Mouse (Mus musculus): ENCODE measurements around the gene Id1. TPM values are rescaled to one million over a fixed set of nuclear protein-coding genes. Genes with fewer than 3 reads are reported as not detected.

The Id1 gene
- polyA plus RNA-seq, 1 experiment from 2014 or later = 35.7 TPM

- peak overlapping the region; percentile 41 for H3K4me3 ChIP-seq (ENCODE audit: low read depth, low read length)
- H3K36me3 ChIP-seq (ENCODE audit: control insufficient read depth, insufficient read depth, low read length) = no peaks in the 10 kb centered on the region
- peak overlapping the region; percentile 4 for H3K9ac ChIP-seq (ENCODE audit: low read depth, low read length)
- no peak for ATAC-seq
- peak overlapping the region; percentile 75 for H3K4me2 ChIP-seq (ENCODE audit: low read length)
- peaks cover 37% of the 10 kb centered on the region for H3K4me1 ChIP-seq (ENCODE audit: control insufficient read depth, insufficient read depth, low read length)
- WGBS = 15% methylated on average over 10 of the region's 10 CpGs
- peak overlapping the region; percentile 54 for H3K27ac ChIP-seq (ENCODE audit: low read length)
- H3K9me3 ChIP-seq (replicated peaks; ENCODE audit: control insufficient read depth, low read length, poor library complexity, severe bottlenecking) = no peaks in the 10 kb centered on the region
- H3K27me3 ChIP-seq (ENCODE audit: control insufficient read depth, insufficient read depth, low read depth, low read length) = no peaks in the 10 kb centered on the region; the same call in 1 of the 2 replicates
Observed at GRCm38 (mm10) chr2:152737306-152738221, 1.5 kb downstream of the Id1 start.

GRCm38 (mm10) chr2:152738341-152738740 lies 2.3 kb downstream of the Id1 start:
- no peaks in the 10 kb centered on the region; the same call in 1 of the 2 replicates for H3K27me3 ChIP-seq (ENCODE audit: control insufficient read depth, insufficient read depth, low read depth, low read length)
- no peak overlapping the region for H3K9ac ChIP-seq (ENCODE audit: low read depth, low read length)
- WGBS = 45% methylated on average over 2 of the region's 2 CpGs
- H3K9me3 ChIP-seq (replicated peaks; ENCODE audit: control insufficient read depth, low read length, poor library complexity, severe bottlenecking) = no peaks in the 10 kb centered on the region
- ATAC-seq = no peak
- H3K27ac ChIP-seq (ENCODE audit: low read length) = peak overlapping the region; percentile 54
- H3K4me2 ChIP-seq (ENCODE audit: low read length) = peak overlapping the region; percentile 75
- H3K4me1 ChIP-seq (ENCODE audit: control insufficient read depth, insufficient read depth, low read length) = peaks cover 37% of the 10 kb centered on the region
- no peaks in the 10 kb centered on the region for H3K36me3 ChIP-seq (ENCODE audit: control insufficient read depth, insufficient read depth, low read length)
- H3K4me3 ChIP-seq (ENCODE audit: low read depth, low read length) = peak overlapping the region; percentile 41; the same call in 1 of the 2 replicates

GRCm38 (mm10) chr2:152739031-152739841 lies 3.2 kb downstream of the Id1 start:
- ATAC-seq = peak; percentile 14; the same call in 1 of the 2 replicates
- Histone ChIP-seq H3K9ac (ENCODE audit: low read depth, low read length) (peak overlapping the region; percentile 71), H3K36me3 (ENCODE audit: control insufficient read depth, insufficient read depth, low read length) (no peaks in the 10 kb centered on the region), H3K9me3 (replicated peaks; ENCODE audit: control insufficient read depth, low read length, poor library complexity, severe bottlenecking) (no peaks in the 10 kb centered on the region), H3K27me3 (ENCODE audit: control insufficient read depth, insufficient read depth, low read depth, low read length) (no peaks in the 10 kb centered on the region; the same call in 1 of the 2 replicates), H3K4me3 (ENCODE audit: low read depth, low read length) (peak overlapping the region; percentile 43), H3K27ac (ENCODE audit: low read length) (peak overlapping the region; percentile 37; the same call in 1 of the 2 replicates), H3K4me1 (ENCODE audit: control insufficient read depth, insufficient read depth, low read length) (peaks cover 37% of the 10 kb centered on the region), H3K4me2 (ENCODE audit: low read length) (peak overlapping the region; percentile 90)
- 1% methylated on average over 34 of the region's 36 CpGs for WGBS

DNA sequence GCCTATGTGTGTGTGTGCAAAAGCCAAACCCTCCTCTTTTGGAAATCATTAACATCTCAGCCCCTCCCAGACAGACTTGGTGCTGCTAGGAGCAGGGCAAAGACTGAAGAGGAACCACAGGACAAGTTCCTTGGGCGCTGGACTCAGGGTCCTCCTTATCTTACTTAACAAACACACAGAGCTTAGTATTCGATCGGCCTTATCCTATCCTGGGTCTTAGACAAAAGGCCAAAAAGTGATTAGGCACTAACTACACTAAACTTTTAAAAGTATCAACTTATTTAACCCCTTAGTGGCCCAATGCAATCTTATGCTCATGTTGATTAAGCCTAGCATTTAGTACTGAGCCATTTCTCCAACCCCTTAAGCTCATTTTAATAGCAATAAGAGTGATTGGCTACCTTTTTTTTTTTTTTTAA lies 3.8 kb downstream of the Id1 start:
- Histone ChIP-seq H3K4me1 (ENCODE audit: control insufficient read depth, insufficient read depth, low read length) (peaks cover 32% of the 10 kb centered on the region), H3K4me3 (ENCODE audit: low read depth, low read length) (no peak overlapping the region), H3K27me3 (ENCODE audit: control insufficient read depth, insufficient read depth, low read depth, low read length) (no peaks in the 10 kb centered on the region; the same call in 1 of the 2 replicates), H3K9ac (ENCODE audit: low read depth, low read length) (no peak overlapping the region), H3K36me3 (ENCODE audit: control insufficient read depth, insufficient read depth, low read length) (no peaks in the 10 kb centered on the region), H3K4me2 (ENCODE audit: low read length) (peak overlapping the region; percentile 90), H3K9me3 (replicated peaks; ENCODE audit: control insufficient read depth, low read length, poor library complexity, severe bottlenecking) (no peaks in the 10 kb centered on the region), H3K27ac (ENCODE audit: low read length) (no peak overlapping the region)
- ATAC-seq = no peak
- WGBS = 23% methylated on average over 3 of the region's 3 CpGs

DNA sequence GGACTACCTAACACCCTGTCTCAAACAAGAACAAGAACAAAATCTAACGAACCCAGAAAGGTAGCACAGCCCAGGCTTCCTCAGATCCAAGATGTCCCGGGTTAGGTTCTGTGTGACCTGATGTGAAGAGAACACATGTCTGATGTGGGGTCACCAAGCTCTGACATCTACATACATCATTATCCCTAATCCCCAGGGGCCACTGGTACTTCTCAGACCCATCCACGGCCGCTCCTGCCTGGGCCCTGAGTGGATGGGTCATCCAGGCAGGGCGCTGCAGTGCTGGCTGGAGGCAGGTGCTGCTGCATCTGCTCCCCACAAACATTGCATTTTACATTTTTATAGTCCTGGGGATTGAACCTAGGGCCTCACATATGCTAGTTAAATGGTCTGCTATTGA lies 4.4 kb downstream of the Id1 start:
- WGBS = 74% methylated on average over 5 of the region's 5 CpGs

GRCm38 (mm10) chr2:152741153-152742041 lies 5.3 kb downstream of the Id1 start:
- Histone ChIP-seq H3K4me2 (ENCODE audit: low read length) (peak overlapping the region; percentile 18; the same call in 1 of the 2 replicates), H3K4me1 (ENCODE audit: control insufficient read depth, insufficient read depth, low read length) (peaks cover 19% of the 10 kb centered on the region), H3K27me3 (ENCODE audit: control insufficient read depth, insufficient read depth, low read depth, low read length) (no peaks in the 10 kb centered on the region; the same call in 1 of the 2 replicates), H3K27ac (ENCODE audit: low read length) (peak overlapping the region; percentile 28; the same call in 1 of the 2 replicates), H3K36me3 (ENCODE audit: control insufficient read depth, insufficient read depth, low read length) (no peaks in the 10 kb centered on the region), H3K9ac (ENCODE audit: low read depth, low read length) (peak overlapping the region; percentile 30; the same call in 1 of the 2 replicates), H3K9me3 (replicated peaks; ENCODE audit: control insufficient read depth, low read length, poor library complexity, severe bottlenecking) (no peaks in the 10 kb centered on the region), H3K4me3 (ENCODE audit: low read depth, low read length) (no peak overlapping the region)
- WGBS = 51% methylated on average over 14 of the region's 14 CpGs
- no peak for ATAC-seq

More for the DNA sequence above, 4.4 kb downstream of the Id1 start:
- H3K27ac ChIP-seq (ENCODE audit: low read length) = no peak overlapping the region
- H3K4me2 ChIP-seq (ENCODE audit: low read length) = no peak overlapping the region
- no peaks in the 10 kb centered on the region for H3K36me3 ChIP-seq (ENCODE audit: control insufficient read depth, insufficient read depth, low read length)
- no peak overlapping the region for H3K4me3 ChIP-seq (ENCODE audit: low read depth, low read length)
- ATAC-seq = no peak
- peaks cover 28% of the 10 kb centered on the region for H3K4me1 ChIP-seq (ENCODE audit: control insufficient read depth, insufficient read depth, low read length)
- H3K9me3 ChIP-seq (replicated peaks; ENCODE audit: control insufficient read depth, low read length, poor library complexity, severe bottlenecking) = no peaks in the 10 kb centered on the region
- H3K27me3 ChIP-seq (ENCODE audit: control insufficient read depth, insufficient read depth, low read depth, low read length) = no peaks in the 10 kb centered on the region; the same call in 1 of the 2 replicates
- no peak overlapping the region for H3K9ac ChIP-seq (ENCODE audit: low read depth, low read length)

DNA sequence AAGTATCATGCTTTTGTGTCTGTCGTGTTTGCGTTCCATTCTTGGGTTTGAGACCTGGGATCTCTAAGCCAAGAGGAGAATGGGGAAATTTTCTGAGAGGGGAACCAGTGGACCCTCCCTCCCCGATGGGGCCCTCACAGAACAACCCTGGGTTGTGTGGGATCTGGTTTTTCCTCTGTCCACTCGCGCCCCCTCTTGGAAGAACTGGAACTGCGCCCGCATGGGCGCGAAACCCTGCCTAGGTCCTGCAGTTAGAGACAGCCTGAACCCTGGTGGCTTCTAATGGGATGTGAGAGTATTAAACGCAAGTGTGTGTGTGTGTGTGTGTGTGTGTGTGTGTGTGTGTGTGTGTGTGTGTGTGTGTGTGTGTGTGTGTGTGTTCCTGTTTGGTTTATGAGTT lies 6.4 kb downstream of the Id1 start:
- H3K27me3 ChIP-seq (ENCODE audit: control insufficient read depth, insufficient read depth, low read depth, low read length) = no peaks in the 10 kb centered on the region; the same call in 1 of the 2 replicates
- H3K4me3 ChIP-seq (ENCODE audit: low read depth, low read length) = no peak overlapping the region
- no peak overlapping the region for H3K9ac ChIP-seq (ENCODE audit: low read depth, low read length)
- H3K4me2 ChIP-seq (ENCODE audit: low read length) = no peak overlapping the region
- peaks cover 12% of the 10 kb centered on the region for H3K4me1 ChIP-seq (ENCODE audit: control insufficient read depth, insufficient read depth, low read length)
- no peaks in the 10 kb centered on the region for H3K36me3 ChIP-seq (ENCODE audit: control insufficient read depth, insufficient read depth, low read length)
- no peaks in the 10 kb centered on the region for H3K9me3 ChIP-seq (replicated peaks; ENCODE audit: control insufficient read depth, low read length, poor library complexity, severe bottlenecking)
- no peak for ATAC-seq
- WGBS = 28% methylated on average over 8 of the region's 10 CpGs
- no peak overlapping the region for H3K27ac ChIP-seq (ENCODE audit: low read length)
